Mouse (Mus musculus): Measurements from ENCODE around the gene Cd72.

DNA sequence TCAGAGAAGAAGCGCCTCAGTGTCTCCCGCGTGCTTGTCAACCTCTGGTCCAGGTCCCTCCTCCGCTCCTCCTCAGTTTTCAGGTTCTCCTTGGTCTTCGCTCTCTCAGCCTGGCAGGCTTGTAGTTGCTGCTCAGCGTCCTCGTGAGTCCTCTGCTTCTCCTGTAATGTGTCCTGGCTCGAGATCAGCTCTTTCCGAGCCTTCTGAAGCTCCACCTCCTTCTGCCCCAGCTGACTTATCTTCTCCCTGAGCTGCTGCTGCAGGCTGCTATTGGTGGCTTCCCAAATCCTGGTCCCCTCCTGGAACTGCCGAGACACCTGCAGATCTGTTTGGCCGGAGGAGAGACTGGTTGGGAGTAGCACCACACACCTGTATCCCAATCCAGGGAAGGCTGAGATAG lies 2.1 kb downstream of the Cd72 start:
- TF ChIP-seq POLR2A (IDR thresholded peaks at IDR 0.05; ENCODE audit: control insufficient read depth, low read depth, low read length) = no peak
- TF ChIP-seq CTCF (IDR thresholded peaks at IDR 0.05; ENCODE audit: control insufficient read depth, insufficient read depth, insufficient replicate concordance, low read depth, low read length) = no peak

All from testis, adult 2 months (tissue).